Mouse (Mus musculus) testis, postnatal 14 days (tissue): ENCODE measurements around the gene Carmil2.

Experiments used
- DNase-seq: peaks from one replicate; pipeline ENCODE4 v3.0.0; 2021; ENCODE audit warnings: low spot score

Carmil2 gene

GRCm38 (mm10) chr8:105695080-105695780 is 9.2 kb downstream of the Carmil2 start:
- DNase-seq: no peak

GRCm38 (mm10) chr8:105697196-105697780 is 11.2 kb downstream of the Carmil2 start:
- no peak for DNase-seq

- DNase-seq: no peak
These were observed 12.7 kb downstream of the Carmil2 start for GRCm38 (mm10) chr8:105698734-105699133.

GRCm38 (mm10) chr8:105699488-105700215 is 13.6 kb downstream of the Carmil2 start:
- DNase-seq: no peak

GRCm38 (mm10) chr8:105700566-105700965 is 14.5 kb downstream of the Carmil2 start:
- no peak for DNase-seq

GRCm38 (mm10) chr8:105700966-105701824 is 15.1 kb downstream of the Carmil2 start, which contains the start of the genes Acd and Pard6a:
Gene Acd (minus strand): TSS chr8:105701102.
Gene Pard6a (plus strand): TSS chr8:105701148.
- peak; percentile 94 for DNase-seq

- DNase-seq: no peak
These were observed 15.9 kb downstream of the Carmil2 start for GRCm38 (mm10) chr8:105702001-105702401.

- DNase-seq: no peak
These were observed 16.8 kb downstream of the Carmil2 start for GRCm38 (mm10) chr8:105702731-105703415.

GRCm38 (mm10) chr8:105704146-105704812 is 18.2 kb downstream of the Carmil2 start:
- no peak for DNase-seq

- DNase-seq: no peak
These were observed 18.9 kb downstream of the Carmil2 start for GRCm38 (mm10) chr8:105704955-105705354.

GRCm38 (mm10) chr8:105706426-105706825 is 20.4 kb downstream of the Carmil2 start:
- no peak for DNase-seq

- DNase-seq: peak; percentile 90
These were observed 21.7 kb downstream of the Carmil2 start, which contains the start of the genes 4933405L10Rik and Enkd1 for GRCm38 (mm10) chr8:105707498-105708403. Gene 4933405L10Rik (plus strand): TSS chr8:105707655. Gene Enkd1 (minus strand): TSS chr8:105708210.

GRCm38 (mm10) chr8:105708675-105709074 is 22.6 kb downstream of the Carmil2 start:
- no peak for DNase-seq

- no peak for DNase-seq
These were observed 23.2 kb downstream of the Carmil2 start for GRCm38 (mm10) chr8:105709317-105709716.

GRCm38 (mm10) chr8:105712286-105712685 is 26.2 kb downstream of the Carmil2 start:
- no peak for DNase-seq

GRCm38 (mm10) chr8:105714139-105714538 is 28.1 kb downstream of the Carmil2 start:
- DNase-seq: peak; percentile 81

- no peak for DNase-seq
These were observed 29.0 kb downstream of the Carmil2 start for GRCm38 (mm10) chr8:105715042-105715441.

GRCm38 (mm10) chr8:105716302-105716945 is 30.4 kb downstream of the Carmil2 start:
- DNase-seq: no peak

GRCm38 (mm10) chr8:105719637-105720036 is 33.6 kb downstream of the Carmil2 start:
- no peak for DNase-seq
